Mouse (Mus musculus): ENCODE measurements around the gene Topbp1. TPM values are rescaled to one million over a fixed set of nuclear protein-coding genes. Genes with fewer than 3 reads are reported as not detected.
"Not testable (repeated sequence)": the region's sequence is repeated elsewhere in the genome, so short reads cannot be mapped to it uniquely, and the experiment has no call there.

The Topbp1 gene
- total RNA-seq, 2 experiments from 2014 or later: 12.8 to 17.6 TPM

DNA sequence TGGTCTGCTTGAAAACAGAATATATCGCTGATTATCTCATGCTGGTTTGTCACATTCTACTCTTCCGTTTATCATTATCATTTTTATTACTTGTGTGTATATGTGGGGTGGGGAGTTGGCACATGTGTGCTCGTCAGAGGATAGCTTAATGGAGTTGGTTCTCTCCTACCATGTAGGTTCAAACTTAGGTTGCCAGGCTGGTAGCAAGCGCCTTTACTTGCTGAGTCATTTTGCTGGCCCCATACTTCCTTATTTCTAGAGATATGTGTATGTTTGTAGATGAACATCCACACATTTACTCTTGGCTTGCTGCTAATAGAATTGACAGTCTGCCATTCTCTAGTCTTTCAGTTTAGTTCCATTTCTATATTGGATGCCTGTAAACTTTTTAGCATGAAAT is 42.0 kb downstream of the Topbp1 start:
- DNase-seq: no peak
- intact Hi-C loops (cut with DNase I): no loop called here

DNA sequence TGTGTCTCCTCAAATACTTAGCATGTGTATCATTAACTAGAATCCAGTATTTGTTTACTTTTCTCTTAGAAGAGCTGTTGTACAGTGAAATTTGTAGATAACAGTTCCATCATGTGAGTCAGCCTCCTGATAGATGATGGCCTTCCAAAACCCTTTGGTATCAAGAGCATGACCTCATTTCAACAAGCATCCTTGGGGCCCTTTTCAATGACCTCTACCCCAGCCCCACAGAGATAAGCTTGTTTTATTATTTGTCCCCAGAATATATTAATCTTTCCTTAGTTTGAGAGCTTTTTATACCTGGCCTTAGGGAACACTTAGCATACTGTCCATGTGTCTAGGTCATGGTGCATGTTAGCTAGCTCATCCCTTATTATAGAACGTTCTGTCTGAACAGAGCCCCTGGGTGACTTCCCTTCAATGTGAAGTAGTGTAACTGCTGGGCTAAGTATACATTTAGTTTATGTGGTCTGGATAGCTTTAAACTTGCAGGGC is 43.0 kb downstream of the Topbp1 start:
- no peak for DNase-seq
- intact Hi-C loops (cut with DNase I): no loop called here

DNA sequence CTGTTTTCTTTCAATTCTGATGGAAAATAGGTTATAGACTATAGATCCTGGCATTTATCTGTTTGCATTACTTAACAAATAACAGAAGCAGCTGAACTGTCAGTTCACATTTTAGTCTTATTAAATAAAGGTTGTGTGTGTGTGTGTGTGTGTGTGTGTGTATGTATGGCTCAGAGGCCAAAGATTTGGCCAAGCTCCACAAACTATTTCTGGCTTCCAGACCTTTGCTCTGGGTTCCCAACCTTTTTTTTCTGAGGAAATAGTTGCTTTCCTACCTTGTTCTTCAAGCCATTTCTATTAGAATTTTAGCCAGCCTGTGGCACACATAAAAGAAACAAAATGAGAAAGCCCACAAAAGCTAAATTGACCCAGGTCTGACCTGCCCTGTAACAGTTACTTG is 43.8 kb downstream of the Topbp1 start:
- no peak for DNase-seq
- intact Hi-C loops (cut with DNase I): no loop called here

DNA sequence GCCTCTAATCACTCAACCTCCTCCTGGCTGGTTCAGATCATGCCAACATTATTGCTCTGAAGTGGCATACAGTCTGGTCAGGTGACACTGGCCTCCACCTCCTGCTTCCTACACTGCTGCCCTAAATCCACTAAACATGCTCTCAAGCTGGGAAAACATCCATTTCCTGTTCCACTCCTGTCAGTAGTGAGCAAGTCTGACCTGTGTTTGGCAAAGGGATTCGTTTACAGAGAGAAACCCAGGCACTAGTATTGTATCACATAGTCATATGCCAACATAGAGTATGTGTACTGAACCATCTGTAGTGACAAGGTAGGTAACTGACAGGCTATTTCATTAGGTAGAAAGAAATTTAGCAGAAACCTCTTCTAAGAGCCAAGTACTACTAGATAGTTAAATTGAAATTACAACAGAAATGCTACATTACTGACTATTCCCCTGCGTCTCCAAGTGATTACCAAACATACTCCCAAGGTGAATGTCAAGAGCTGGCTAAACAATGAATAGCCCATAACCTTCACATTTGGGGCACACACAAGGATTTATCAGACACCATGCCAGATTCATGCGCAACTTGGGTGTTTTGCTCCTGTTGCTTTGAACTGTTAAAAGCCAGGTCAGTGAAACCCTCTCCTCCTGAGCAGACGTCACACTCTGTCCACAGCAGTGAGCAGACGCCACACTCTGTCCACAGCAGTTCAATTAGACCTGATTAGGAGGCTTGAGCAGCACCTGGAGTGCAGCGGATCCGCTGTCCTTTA is 48.7 kb downstream of the Topbp1 start:
- intact Hi-C loops (cut with DNase I); DNase-seq: not testable (repeated sequence)

DNA sequence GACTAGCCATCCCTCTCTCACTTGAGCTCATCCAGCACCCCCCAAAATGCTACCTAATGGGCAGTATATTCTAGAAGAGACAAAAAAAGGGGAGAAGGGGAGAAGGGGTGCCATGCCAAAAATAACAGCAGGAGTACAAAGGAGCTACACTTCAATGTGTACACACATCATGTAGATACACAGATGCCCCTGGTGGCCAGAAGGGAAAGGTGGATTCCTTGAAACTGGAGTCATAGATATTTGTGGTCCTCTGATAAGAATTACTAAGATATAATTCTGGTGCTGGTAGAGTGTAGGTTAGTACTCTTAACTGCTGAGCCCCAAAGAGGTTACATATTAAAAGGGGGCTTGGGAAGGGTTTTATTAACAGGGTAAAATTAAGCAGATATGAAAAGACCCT is 52.9 kb downstream of the Topbp1 start:
- intact Hi-C loops (cut with DNase I): no loop called here
- DNase-seq: no peak

DNA sequence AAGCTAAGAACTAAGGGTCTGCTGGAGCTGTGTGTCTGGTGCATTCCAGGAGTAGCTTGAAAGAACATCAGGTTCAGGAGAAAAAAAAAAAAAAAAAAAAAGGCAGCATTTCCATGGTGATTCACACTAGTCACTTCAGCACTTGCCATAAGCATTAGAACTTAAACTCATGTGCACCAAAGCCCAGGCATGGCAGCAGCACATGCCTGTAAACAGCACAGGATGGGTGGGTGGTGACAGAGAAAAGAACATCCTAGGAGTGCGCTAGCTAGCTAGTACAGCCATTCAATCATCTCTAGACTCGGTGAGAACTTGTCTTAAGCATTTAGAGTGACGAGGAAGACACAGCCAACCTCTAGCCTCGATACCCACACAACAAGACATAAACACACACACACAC is 53.5 kb downstream of the Topbp1 start:
- intact Hi-C loops (cut with DNase I): no loop called here
- no peak for DNase-seq

DNA sequence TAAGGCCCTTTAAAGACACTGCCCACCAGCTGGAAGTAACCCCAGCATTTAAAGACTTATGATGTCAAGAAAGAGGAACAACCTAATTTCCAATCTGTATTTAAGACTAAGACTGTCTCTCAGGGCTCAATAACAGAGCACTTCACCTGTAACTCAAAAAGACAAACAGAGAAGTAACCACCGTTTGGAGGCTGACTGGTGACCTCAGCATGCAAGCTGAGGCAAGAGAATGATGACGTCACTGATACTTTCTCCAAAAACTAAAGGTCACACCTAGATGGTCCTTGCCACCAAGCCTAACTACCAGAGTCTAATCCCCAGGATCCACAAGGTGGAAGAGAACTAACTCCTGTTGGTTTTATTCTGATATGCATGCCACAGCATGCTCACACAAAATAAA is 55.6 kb downstream of the Topbp1 start:
- intact Hi-C loops (cut with DNase I): loop anchor here (5.0 to 10.0 kb wide), 2 partner anchors 48 to 644 kb away; partner anchors contain the start of gene Nphp3

DNA sequence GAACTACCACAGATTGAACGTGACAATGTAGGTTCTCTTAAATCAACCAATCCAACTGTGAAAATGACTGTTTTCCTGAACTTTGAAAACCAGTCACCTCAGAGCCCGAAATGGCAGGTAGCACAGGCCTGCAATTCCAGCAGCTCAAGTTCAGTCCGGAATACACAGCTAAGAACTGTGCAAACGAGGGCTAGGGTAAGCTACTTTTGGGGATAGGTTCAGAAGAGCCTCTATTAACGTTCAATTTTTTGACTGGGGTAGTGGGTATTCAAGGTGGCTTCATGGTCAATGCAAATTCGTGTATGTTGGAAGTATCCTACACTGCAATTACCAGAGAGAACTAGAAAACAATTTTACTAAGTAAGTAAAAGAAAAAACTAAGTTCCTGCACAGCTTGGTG is 58.1 kb downstream of the Topbp1 start:
- no peak for DNase-seq
- intact Hi-C loops (cut with DNase I): loop anchor here (5.0 to 10.0 kb wide), 2 partner anchors 51 to 642 kb away; partner anchors contain the start of gene Nphp3

More for the DNA sequence above, 55.6 kb downstream of the Topbp1 start:
- no peak for DNase-seq

DNA sequence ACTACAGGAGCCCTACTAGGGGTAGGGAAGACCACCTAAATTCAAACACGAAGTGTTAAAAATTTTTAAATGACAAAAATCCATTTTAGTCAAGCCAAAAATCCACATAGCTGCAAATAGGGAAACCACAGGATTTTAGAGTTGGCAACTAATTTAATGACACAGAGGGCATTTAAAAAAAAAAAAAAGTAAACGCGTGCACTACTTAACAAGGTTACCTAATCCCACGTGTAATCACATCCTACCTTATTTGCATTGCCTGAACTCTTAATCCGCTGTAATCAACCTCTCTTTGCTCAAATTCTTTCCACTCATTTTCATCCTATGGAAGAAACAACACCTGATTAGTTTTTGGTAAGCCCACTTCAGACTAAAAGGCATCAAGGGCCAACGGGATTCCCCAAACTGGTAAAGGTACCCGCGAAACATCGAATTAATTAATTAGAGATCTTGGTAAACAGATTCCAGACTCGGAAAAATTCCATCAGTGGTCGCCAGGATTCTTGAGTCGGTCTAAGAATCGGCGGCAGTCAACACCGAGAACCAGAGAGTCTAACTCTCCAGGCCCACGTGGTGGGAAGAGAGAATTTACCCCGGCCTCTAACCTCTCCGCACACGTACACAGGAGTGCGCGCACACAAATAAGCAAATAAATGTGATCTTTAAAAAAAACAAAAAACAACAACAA is 58.9 kb downstream of the Topbp1 start:
- intact Hi-C loops (cut with DNase I): loop anchor here (5.0 to 10.0 kb wide), 2 partner anchors 52 to 641 kb away; partner anchors contain the start of gene Nphp3
- DNase-seq: peak in 1 of 2 experiments; percentile 21

DNA sequence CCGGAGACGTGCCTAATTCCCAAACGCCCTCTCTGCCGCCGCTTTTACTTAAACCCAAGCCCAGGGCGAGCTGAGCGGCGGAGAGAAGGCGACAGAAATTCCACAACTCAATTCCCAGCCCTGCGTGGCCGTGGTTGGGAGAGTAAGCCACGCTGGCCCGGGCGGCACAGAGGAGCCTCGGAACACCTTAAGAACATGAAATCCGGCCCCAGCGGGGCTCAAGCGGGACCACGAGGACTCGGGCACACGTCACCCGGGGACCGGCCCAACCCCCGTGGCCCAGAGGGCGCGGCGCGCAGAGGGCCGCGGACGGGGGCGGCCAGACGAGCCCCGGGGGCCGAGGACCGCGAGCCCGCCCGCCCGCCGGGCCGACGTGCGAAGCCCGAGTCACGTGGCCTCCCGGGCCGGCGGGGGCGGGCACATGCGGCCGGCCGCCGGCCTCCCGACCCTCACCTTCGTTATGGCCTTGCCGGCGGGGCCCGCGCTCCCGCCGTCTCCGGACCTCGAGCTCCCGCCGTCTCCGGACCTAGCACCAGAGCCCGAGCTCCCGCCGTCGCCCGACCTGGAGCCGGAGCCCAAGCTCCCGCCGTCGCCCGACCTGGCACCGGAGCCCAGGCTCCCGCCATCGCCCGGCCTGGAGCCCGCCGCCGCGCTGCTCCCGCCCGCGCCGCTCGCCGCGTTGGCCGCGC is 59.7 kb downstream of the Topbp1 start:
- DNase-seq: peak; percentile 71 to 81
- intact Hi-C loops (cut with DNase I): loop anchor here (5.0 to 10.0 kb wide), 2 partner anchors 52 to 640 kb away; partner anchors contain the start of gene Nphp3

DNA sequence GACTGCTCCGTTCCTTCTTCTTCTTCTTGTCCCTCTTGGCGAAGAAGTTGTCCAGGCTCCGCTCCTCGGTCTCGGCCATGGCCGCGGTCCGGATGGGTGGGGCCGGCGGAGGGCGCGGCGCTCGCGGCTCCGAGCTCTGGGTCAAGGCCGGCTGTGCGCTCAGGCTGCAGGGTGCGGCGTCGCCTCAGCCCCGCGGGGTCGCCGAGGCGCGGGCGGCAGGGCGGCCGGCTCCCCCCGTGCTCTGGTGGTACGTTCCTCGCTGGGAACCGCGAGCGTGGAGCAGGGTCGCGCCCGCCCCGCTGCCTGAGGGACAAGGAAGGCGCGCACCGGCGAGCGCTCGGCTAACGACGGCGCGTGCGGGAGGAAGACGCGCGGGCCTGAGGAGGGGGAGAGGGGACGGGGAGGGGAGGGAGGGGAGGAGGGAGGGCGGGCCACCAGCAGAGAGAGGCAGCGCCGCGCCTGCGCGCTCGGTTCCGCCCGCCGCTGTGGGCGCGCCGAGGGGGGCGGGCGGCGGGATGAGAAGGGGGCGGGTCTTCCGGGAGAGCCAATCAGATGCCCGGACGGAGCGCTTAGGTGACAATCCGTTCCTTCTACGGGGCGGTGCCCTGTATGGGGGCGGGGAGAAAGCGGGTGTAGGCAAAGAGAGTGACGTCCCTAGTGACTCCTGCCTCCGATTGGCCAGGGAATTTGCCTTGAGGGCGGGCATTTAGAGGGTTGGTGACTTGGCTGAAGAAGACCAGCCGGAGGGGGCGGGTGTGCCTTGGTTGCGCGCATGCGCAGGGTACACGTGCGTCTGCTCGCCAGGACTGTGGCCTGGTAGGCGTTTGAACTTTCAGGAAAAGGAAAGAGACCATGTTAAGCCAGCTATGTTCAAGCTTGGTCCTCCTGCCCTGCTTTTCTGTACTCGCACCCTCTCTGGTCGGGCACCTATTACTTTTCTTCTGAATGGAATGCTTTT is 60.6 kb downstream of the Topbp1 start, which contains the start of gene Cdv3:
Cdv3 (minus strand) TSS at position 551 of the 958 bp plus-strand sequence.
- DNase-seq: peak; percentile 98
- intact Hi-C loops (cut with DNase I): loop anchor here (10.0 kb wide), 1 partner anchor 639 kb away; the partner anchor contains the start of gene Nphp3

DNA sequence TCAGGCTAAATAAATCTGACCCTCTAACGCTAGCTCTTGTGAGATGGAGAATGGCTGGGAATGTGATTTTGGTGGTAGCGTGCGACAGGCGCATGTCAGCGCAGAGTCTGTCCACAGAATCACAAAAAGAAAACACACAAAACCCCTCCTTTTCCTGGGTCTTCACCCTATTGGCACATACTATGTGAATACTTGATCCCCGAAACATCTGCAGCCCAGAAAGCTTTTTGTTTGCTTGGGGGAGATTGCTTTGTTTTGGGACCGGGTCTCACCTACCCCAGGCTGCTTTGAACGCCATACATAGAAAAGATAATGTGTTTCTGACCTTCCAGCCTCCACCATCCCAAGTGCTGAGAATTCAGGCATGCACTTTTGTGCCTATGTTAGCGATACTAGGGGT is 61.3 kb downstream of the Topbp1 start:
- DNase-seq: no peak
- intact Hi-C loops (cut with DNase I): loop anchor here (10.0 kb wide), 1 partner anchor 638 kb away; the partner anchor contains the start of gene Nphp3

DNA sequence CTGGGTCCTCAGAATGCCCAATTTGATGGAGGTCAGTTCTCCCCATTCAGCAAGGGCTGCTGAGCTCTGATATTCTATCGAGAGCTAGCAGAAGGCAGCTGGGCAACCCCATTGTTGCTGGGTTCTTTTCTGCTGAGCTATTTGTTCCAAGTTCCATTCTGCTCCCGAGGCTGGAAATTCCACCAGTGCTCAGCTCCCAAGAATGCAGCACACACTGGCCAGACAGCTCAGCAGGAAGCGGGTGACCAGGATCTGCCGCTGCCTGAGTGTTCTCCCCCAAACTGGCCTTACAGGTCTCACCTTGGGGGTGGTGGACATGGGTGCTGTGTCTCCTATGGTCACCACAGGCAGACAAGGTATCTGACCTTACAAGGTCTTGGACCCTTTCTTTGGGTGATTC is 64.9 kb downstream of the Topbp1 start:
- intact Hi-C loops (cut with DNase I): loop anchor here (10.0 kb wide), 1 partner anchor 635 kb away; the partner anchor contains the start of gene Nphp3

DNA sequence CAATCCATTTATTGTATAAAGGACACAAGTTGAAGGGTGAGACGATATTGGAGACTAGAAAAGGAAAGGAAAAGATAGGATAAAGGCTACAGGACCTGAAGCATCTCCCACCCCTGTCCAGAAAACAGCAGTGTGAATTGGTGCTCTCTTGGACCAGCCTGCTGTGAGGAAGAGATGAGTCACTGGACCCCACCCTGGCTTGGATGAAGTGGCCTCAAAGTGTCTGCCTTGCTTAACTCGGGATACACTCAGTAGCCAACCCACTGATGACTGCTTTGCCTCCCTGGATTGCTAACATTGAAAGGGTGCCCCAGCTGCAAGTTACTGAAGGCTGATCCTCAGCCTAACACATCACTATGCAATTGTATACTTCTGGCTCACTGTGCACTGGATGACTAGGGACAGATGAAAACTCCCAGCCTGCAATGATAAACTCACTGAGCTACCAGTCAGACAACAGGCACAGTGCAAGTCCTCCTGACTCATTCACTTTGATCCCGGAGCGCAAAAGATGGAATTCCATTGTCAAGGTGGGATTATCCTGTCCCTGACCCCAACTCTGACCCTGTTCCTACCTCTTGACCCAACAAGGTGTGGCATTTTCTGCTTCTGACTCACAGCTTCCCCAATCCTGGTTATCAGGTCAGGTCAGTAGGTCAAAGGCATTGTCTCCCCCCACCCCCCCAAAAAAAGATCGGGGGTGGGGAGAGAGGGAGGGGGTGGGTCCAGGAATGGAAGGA is 67.4 kb downstream of the Topbp1 start:
- DNase-seq: no peak
- intact Hi-C loops (cut with DNase I): no loop called here

More for the DNA sequence above, 64.9 kb downstream of the Topbp1 start:
- no peak for DNase-seq

DNA sequence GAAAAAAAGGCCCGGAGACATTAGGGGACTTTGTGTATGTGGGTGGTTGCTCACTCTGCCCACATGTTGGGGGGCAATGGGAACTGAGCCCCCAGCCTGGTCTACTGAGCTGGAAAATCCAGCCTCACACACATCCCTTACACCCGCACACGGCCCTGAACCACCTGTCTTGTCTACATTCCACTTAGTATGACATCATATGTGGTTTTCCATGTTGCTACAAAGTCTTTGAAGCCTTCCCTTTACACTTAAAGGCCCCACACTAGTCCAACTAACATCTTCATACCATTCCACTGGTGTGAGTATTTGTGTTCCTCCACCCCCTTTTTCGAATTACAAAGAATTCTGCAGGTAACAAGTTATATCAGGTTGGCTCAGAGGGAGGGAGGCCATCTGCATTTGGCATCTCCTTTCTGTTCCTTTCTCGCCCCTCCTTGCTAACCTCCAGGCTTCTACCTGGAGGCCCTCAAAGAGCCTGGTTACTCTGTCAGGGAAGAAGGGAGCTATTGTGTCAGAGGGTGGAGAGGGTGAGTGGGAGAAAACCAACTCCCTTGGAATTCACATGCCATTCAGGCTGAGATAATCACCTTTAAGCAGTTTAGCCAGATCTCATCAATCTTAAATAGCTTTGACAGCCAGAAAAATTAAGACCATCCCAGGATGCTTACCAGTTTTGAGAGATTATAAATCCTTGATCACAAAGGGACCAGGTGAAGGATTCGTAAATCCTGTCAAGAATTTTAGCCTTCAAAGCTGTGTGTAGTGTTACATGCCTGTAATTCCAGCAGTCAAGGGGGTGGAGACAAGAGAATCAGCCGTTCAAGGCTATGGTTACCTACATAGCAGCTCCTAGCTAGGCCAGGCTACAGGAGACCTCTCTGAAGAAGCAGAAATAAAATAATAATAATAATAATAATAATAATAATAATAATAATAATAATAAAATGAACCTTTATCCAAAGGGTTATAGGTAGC is 71.6 kb downstream of the Topbp1 start:
- no peak for DNase-seq
- intact Hi-C loops (cut with DNase I): no loop called here

DNA sequence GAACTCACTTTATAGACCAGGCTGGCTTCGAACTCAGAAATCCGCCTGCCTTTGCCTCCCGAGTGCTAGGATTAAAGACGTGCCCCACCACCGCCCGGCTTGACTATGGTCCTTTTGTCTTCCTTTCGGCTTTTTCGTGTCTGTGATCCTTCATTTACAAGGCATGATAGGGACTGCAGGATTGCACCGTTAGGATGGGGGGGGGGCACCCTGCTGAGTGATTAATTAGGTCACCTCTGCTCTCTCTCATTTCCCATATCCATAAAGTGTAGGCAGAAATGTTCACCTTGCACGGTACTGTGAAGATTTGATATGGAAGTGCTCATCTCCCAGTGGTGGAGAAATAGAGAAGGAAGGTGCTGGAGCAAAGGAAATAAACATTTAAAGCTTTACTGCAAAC is 73.7 kb downstream of the Topbp1 start:
- intact Hi-C loops (cut with DNase I): no loop called here
- DNase-seq: no peak

DNA sequence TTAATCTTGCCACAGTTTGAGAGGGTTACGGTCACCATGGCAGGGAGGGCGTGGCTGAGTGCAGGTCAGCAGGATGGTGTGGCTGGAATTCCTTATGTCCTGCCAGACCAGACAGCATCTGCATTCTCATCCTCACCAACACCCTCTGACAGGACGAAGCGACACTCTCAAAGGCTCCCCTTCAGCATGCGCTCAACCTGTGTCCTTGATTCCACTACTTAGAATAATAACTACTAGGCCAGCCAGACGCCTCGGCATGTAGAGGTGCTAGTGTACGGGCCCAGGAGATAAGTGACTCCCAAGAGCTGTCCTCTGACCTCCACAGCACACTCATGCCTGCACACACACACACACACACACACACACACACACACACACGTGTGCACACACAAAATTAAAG is 74.2 kb downstream of the Topbp1 start:
- intact Hi-C loops (cut with DNase I): no loop called here
- DNase-seq: no peak

DNA sequence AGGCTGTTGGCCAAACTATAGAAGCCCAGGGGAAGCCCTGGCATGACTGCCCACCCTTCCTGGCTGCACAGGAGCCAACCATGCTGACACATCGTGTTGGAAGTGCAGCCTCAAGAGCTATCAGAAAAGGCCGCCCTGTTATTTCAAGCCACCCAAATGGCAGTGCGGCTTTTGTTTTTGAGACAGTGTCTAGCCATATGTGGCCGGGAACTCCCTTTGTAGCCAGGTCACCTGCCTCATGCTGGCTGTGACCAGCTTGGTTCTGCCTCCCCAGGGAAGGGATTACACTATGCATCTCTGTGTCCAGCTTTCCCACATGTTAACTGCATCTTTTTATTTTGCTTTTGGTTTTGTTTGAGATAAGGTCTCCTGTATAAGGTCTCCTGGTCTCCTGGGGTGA is 75.6 kb downstream of the Topbp1 start:
- intact Hi-C loops (cut with DNase I): no loop called here
- no peak for DNase-seq

Measured in heart, postnatal 14 days (tissue).